Mouse (Mus musculus): ENCODE measurements at regions not wholly inside any gene's neighbourhood (a gene's known extent, or its start where the extent isn't known, plus 50 kb on each side); places are given as distances from the start of the nearest gene placed in this dataset.

GRCm38 (mm10) chr3:41288735-41289134 is 205.9 kb upstream of the Pgrmc2 start:
- no peak overlapping the region for H3K4me3 ChIP-seq (ENCODE audit: insufficient read depth, low read depth, low read length)
- peaks cover 10% of the 10 kb centered on the region; the same call in 1 of the 2 replicates for H3K4me1 ChIP-seq (ENCODE audit: control insufficient read depth, insufficient read depth, insufficient read length, low read length)
- no peak overlapping the region for H3K27ac ChIP-seq (replicated peaks; ENCODE audit: low read depth, low read length)

- peaks cover 10% of the 10 kb centered on the region; the same call in 1 of the 2 replicates for H3K4me1 ChIP-seq (ENCODE audit: control insufficient read depth, insufficient read depth, insufficient read length, low read length)
- H3K27ac ChIP-seq (replicated peaks; ENCODE audit: low read depth, low read length): no peak overlapping the region
- H3K4me3 ChIP-seq (ENCODE audit: insufficient read depth, low read depth, low read length): no peak overlapping the region
These were observed 205.2 kb upstream of the Pgrmc2 start for GRCm38 (mm10) chr3:41288066-41288465.

DNA sequence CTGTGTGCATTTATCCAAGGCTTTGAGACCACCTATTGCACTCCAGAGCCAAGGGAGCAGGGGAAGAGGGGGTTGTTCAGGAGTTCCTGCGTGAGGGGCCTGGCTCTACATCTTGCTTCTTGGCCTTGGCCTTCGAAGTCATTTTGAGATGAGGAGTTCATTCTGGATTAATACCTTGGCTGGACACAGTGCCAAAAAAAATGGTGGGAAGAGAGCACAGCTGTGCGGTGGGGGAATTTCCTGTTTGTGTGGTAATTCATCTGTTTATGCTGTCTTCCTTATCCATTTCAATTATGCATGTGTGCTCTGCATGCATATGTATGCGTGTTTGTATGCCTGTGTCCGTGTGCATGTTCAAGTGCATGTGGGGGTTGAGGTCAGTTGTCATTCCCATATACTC is 202.5 kb upstream of the Pgrmc2 start:
- H3K4me1 ChIP-seq (ENCODE audit: control insufficient read depth, insufficient read depth, insufficient read length, low read length): peaks cover 10% of the 10 kb centered on the region; the same call in 1 of the 2 replicates
- H3K4me3 ChIP-seq (ENCODE audit: insufficient read depth, low read depth, low read length): no peak overlapping the region
- H3K27ac ChIP-seq (replicated peaks; ENCODE audit: low read depth, low read length): peak overlapping the region; percentile 9

DNA sequence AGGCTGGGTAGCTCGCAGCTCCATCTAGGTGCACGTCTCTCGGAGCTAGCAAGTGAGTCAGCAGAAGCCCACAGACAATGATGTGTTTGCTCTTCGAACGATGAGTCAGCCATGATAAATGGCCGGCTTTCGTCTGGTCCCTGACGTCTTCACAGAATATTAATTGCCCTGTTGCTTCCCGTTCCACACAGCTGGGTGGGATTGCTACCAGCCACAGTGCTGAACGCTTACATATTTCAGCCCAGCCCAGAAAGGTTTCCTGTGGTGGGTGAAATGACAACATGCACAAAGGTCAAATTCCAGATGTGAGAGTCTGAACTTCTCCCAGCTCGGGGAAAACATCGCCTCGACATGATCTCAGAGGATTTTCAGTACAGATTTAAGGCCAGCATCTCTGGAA is 202.1 kb upstream of the Pgrmc2 start:
- Histone ChIP-seq H3K4me3 (ENCODE audit: insufficient read depth, low read depth, low read length) (no peak overlapping the region; the same call in 1 of the 2 replicates), H3K4me1 (ENCODE audit: control insufficient read depth, insufficient read depth, insufficient read length, low read length) (peaks cover 10% of the 10 kb centered on the region; the same call in 1 of the 2 replicates), H3K27ac (replicated peaks; ENCODE audit: low read depth, low read length) (peak overlapping the region; percentile 52; the same call in 1 of the 2 replicates)

DNA sequence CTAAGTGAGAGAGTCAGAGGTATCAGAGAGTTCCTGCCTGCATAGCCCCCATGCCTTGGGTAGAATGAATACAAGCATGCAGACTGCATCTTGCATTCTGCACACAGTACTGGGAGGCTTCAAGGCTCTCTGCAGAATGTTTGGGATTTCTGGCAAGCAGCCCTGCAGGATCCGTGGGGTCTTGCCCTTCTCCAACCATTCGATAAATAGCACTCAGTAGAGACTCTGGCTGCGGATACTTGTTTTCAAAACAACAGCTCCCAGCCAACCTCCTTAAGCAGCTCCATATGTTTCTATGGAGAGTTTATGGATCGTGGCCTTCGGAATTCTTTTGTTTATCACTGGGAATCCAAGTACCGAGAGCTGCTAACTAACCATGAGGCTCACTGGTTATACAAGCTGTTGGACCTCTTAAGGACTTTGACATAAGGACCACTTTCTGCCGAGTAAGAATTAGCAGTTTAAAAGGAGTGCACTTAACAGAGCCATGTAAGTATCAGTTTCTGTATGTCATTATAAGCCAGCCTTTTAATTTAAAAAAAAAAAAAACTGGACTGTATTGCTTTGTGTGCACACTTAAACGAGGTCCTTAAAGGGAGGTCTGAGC is 199.7 kb upstream of the Pgrmc2 start:
- Histone ChIP-seq H3K4me3 (ENCODE audit: insufficient read depth, low read depth, low read length) (no peak overlapping the region), H3K4me1 (ENCODE audit: control insufficient read depth, insufficient read depth, insufficient read length, low read length) (peaks cover 10% of the 10 kb centered on the region; the same call in 1 of the 2 replicates), H3K27ac (replicated peaks; ENCODE audit: low read depth, low read length) (no peak overlapping the region)

- H3K4me3 ChIP-seq (ENCODE audit: insufficient read depth, low read depth, low read length): no peak overlapping the region
- H3K4me1 ChIP-seq (ENCODE audit: control insufficient read depth, insufficient read depth, insufficient read length, low read length): no peaks in the 10 kb centered on the region
- no peak overlapping the region for H3K27ac ChIP-seq (replicated peaks; ENCODE audit: low read depth, low read length)
These were observed 193.2 kb upstream of the Pgrmc2 start for GRCm38 (mm10) chr3:41276096-41276495.

- no peak overlapping the region for H3K4me3 ChIP-seq (ENCODE audit: insufficient read depth, low read depth, low read length)
- H3K4me1 ChIP-seq (ENCODE audit: control insufficient read depth, insufficient read depth, insufficient read length, low read length): no peaks in the 10 kb centered on the region
- H3K27ac ChIP-seq (replicated peaks; ENCODE audit: low read depth, low read length): no peak overlapping the region
These were observed 185.7 kb upstream of the Pgrmc2 start for GRCm38 (mm10) chr3:41268516-41268915.

DNA sequence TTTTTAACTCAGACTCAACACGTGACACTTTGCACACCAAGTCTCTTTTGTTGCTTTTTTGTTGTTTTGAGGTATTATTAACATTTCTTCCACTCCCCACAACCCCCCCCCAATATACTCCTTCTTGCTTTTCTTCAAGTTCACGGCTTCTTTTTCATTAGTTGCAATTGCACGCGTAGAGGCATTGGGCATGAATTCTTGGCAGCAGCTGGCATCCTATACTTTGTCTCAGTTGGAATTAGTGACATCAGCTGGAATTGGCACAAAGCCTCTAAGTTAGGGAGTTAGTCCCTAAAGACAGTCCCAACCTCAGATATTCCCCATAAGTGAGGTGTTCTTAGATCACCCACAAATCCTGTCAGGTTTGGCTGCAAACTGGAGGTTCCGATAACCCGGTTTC is 183.4 kb upstream of the Pgrmc2 start:
- H3K4me3 ChIP-seq (ENCODE audit: insufficient read depth, low read depth, low read length): no peak overlapping the region
- H3K4me1 ChIP-seq (ENCODE audit: control insufficient read depth, insufficient read depth, insufficient read length, low read length): no peaks in the 10 kb centered on the region
- no peak overlapping the region for H3K27ac ChIP-seq (replicated peaks; ENCODE audit: low read depth, low read length)

DNA sequence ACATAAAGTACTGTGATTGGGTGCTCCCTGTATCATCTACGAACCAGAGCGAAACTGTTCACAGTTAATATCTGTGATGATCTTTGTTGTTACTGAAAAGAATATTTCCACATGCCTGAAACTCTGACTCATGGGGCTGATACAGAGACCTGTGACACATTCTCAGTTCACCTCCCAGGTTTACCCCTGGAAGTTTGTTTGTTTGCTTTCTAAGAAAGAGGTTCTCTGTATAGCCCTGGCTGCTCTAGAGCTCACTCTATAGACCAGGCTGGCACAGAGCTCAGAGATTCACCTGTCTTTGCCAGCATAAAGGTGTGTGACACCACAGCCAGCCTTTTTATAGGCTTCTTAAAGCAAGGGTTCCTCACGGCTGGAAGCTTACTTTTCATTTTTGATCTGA is 182.6 kb upstream of the Pgrmc2 start:
- H3K4me3 ChIP-seq (ENCODE audit: insufficient read depth, low read depth, low read length): no peak overlapping the region
- no peak overlapping the region for H3K27ac ChIP-seq (replicated peaks; ENCODE audit: low read depth, low read length)
- no peaks in the 10 kb centered on the region for H3K4me1 ChIP-seq (ENCODE audit: control insufficient read depth, insufficient read depth, insufficient read length, low read length)

- Histone ChIP-seq H3K4me1 (ENCODE audit: control insufficient read depth, insufficient read depth, insufficient read length, low read length) (no peaks in the 10 kb centered on the region), H3K4me3 (ENCODE audit: insufficient read depth, low read depth, low read length) (no peak overlapping the region), H3K27ac (replicated peaks; ENCODE audit: low read depth, low read length) (no peak overlapping the region)
These were observed 175.4 kb upstream of the Pgrmc2 start for GRCm38 (mm10) chr3:41258291-41258690.

GRCm38 (mm10) chr3:41244960-41245359 is 162.1 kb upstream of the Pgrmc2 start:
- peak overlapping the region; percentile 22; the same call in 1 of the 2 replicates for H3K27ac ChIP-seq (replicated peaks; ENCODE audit: low read depth, low read length)
- H3K4me3 ChIP-seq (ENCODE audit: insufficient read depth, low read depth, low read length): no peak overlapping the region
- no peaks in the 10 kb centered on the region for H3K4me1 ChIP-seq (ENCODE audit: control insufficient read depth, insufficient read depth, insufficient read length, low read length)

DNA sequence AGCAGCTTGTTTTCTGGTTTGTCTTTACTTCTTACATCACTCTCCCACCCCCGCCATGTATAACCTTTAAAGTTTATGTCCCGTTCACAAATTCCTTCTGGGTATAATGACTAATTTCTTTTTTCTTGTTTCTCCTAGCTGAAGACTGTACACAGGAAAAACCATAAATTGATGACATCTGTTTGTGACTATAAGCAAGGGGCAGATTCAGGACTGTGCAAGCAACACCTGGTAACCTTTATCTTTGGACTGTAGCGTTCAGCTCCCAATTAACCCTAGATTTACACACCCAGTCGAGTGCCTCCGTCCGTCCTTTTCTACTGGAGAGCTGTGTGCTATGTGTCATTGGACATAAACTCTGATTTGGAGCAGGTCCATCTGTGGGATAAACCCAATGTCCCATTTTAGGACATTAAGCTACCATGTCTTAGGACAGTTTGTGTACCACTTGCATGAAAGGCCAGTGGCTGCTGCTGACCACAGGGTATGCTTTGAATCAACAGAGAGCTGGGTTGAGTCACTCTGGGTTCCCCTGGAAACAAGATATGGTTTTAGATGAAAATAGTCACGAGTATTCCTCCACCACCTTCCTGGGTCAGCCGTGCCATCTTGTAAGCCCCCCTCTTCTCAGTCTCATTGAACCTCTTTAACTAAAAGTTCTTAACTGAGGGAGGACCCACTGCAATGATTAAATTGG is 159.2 kb upstream of the Pgrmc2 start:
- Histone ChIP-seq H3K4me3 (ENCODE audit: insufficient read depth, low read depth, low read length) (no peak overlapping the region), H3K27ac (replicated peaks; ENCODE audit: low read depth, low read length) (no peak overlapping the region), H3K4me1 (ENCODE audit: control insufficient read depth, insufficient read depth, insufficient read length, low read length) (peaks cover 2% of the 10 kb centered on the region; the same call in 1 of the 2 replicates)

GRCm38 (mm10) chr3:41239801-41240200 is 157.0 kb upstream of the Pgrmc2 start:
- Histone ChIP-seq H3K4me1 (ENCODE audit: control insufficient read depth, insufficient read depth, insufficient read length, low read length) (peaks cover 2% of the 10 kb centered on the region; the same call in 1 of the 2 replicates), H3K4me3 (ENCODE audit: insufficient read depth, low read depth, low read length) (no peak overlapping the region), H3K27ac (replicated peaks; ENCODE audit: low read depth, low read length) (no peak overlapping the region)

DNA sequence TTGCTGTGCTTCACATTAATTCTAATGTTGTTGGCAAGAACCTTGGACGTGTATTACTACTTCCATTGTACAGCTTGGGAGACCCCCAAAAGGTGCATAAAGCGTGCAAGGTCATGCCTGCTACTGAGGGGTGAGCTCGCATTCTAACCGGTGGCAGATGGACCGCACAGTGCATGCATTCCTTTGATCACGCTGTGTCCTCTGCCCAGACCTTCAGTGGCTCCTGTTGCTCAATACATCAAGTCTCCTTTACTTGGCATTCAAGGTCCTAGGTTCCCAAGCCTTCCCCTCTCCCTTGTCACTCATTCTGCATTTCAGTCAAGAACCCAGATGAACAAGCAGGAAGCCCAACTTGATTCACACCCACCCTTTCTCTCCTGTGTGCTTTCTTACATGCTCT is 156.4 kb upstream of the Pgrmc2 start:
- Histone ChIP-seq H3K4me3 (ENCODE audit: insufficient read depth, low read depth, low read length) (no peak overlapping the region), H3K27ac (replicated peaks; ENCODE audit: low read depth, low read length) (no peak overlapping the region), H3K4me1 (ENCODE audit: control insufficient read depth, insufficient read depth, insufficient read length, low read length) (peaks cover 2% of the 10 kb centered on the region; the same call in 1 of the 2 replicates)

GRCm38 (mm10) chr3:41238046-41238445 is 155.2 kb upstream of the Pgrmc2 start:
- H3K4me1 ChIP-seq (ENCODE audit: control insufficient read depth, insufficient read depth, insufficient read length, low read length): peaks cover 2% of the 10 kb centered on the region; the same call in 1 of the 2 replicates
- no peak overlapping the region for H3K27ac ChIP-seq (replicated peaks; ENCODE audit: low read depth, low read length)
- no peak overlapping the region for H3K4me3 ChIP-seq (ENCODE audit: insufficient read depth, low read depth, low read length)

DNA sequence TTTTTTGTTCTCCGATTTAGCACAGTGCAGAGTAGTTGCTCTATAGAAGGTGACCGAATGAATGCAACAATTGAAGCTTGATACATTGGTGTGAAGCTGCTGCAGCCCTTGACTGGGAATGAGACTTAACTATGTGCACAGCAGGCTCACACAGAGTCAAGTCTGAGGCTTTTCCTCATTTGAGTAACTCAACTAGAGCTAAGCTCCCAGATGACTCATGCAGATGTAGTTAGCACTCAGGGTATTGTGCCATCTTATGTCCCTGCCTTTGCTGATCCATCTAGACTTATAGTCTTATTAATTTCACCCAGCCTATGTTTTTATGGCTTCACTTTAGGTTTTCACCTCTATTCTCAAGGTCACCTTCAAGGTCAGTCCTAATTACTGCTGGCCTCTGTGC is 152.8 kb upstream of the Pgrmc2 start:
- H3K4me1 ChIP-seq (ENCODE audit: control insufficient read depth, insufficient read depth, insufficient read length, low read length): peaks cover 2% of the 10 kb centered on the region; the same call in 1 of the 2 replicates
- H3K27ac ChIP-seq (replicated peaks; ENCODE audit: low read depth, low read length): no peak overlapping the region
- no peak overlapping the region for H3K4me3 ChIP-seq (ENCODE audit: insufficient read depth, low read depth, low read length)

All from brown adipose tissue, adult 24 weeks (tissue).